In the genomic region with DNA sequence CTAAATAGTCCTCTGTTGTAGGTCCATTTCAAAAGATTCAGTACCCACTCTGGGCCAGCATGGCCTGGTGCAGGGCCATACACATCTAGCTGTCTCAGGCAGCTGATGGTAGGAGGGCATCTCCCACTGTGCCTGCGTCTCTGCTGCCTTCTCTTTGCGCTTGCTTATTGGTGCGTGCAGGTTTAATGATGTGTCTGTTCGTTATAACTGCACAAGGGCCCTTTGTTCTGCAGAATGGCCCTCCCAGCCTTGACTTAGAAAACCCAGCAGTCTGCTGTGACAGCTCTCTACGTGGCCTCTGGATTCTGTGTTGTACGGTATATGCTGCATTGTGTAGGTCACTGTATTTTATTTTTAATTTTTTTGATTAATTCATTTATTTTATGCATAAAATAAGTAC, we compare ENCODE assay signal across 13 mouse cellular contexts.
DNase-seq lines count a peak whose midpoint lies in the region; ATAC-seq and TF ChIP-seq lines count a peak whose summit lies in the region.
"Had no signal": no experiment of that assay in that cellular context is flagged by ENCODE, and none has a peak within 500 bp of the region (broad histone marks: within the 10 kb centered on the region; RNA-seq: fewer than 3 reads in every experiment).

No protein-coding gene starts in this region.

- WGBS in embryonic facial prominence, embryonic 12.5 days, result 28% methylated on average over 6 of the region's 6 CpGs
- 48% methylated on average over 6 of the region's 6 CpGs for WGBS in hindbrain, embryonic 10.5 days
- WGBS in lung, postnatal 0 days, result 73% methylated on average over 6 of the region's 6 CpGs

- no peak for TF ChIP-seq EP300 in lung, postnatal 0 days (IDR thresholded peaks at IDR 0.05)

- peak; percentile 48 for DNase-seq in embryo, embryonic 10.5 days (ENCODE audit: low spot score)
- no peak for DNase-seq in hindbrain, embryonic 10.5 days (ENCODE audit: low spot score)
- DNase-seq in mesoderm, embryonic 11.5 days (ENCODE audit: low read depth, low spot score), result peak; percentile 62
- no peak for DNase-seq in lung, postnatal 0 days (ENCODE audit: low spot score)
- DNase-seq in kidney, postnatal 4 days, result no peak
- DNase-seq in left cerebral cortex, postnatal 10 days (ENCODE audit: extremely low spot score in 1 of 2, low spot score in 2 of 2), result no peak
- DNase-seq: adrenal gland, adult 2 months; cerebellum, postnatal 36 days; lung, embryonic 14.5 days had no signal

- H3K9ac ChIP-seq in embryonic facial prominence, embryonic 12.5 days, result no peak overlapping the region
- no peak overlapping the region for H3K9ac ChIP-seq in lung, postnatal 0 days (replicated peaks; ENCODE audit: low read depth)
- H3K9ac ChIP-seq: lung, embryonic 14.5 days; midbrain, embryonic 12.5 days had no signal

- H3K9me3 ChIP-seq in embryonic facial prominence, embryonic 12.5 days, result no peaks in the 10 kb centered on the region
- no peaks in the 10 kb centered on the region for H3K9me3 ChIP-seq in hindbrain, embryonic 10.5 days
- no peaks in the 10 kb centered on the region for H3K9me3 ChIP-seq in lung, postnatal 0 days (ENCODE audit: low read length)
- H3K9me3 ChIP-seq: midbrain, embryonic 12.5 days had no signal

- no peak for TF ChIP-seq CTCF in lung, postnatal 0 days (IDR thresholded peaks at IDR 0.05)

- no peak overlapping the region for H3K4me3 ChIP-seq in embryonic facial prominence, embryonic 12.5 days
- no peak overlapping the region for H3K4me3 ChIP-seq in hindbrain, embryonic 10.5 days
- no peak overlapping the region for H3K4me3 ChIP-seq in lung, postnatal 0 days (ENCODE audit: low read depth, low read length)
- H3K4me3 ChIP-seq: midbrain, embryonic 12.5 days had no signal

- H3K27me3 ChIP-seq in embryonic facial prominence, embryonic 12.5 days, result no peaks in the 10 kb centered on the region
- 0 out of 2 replicates have a peak, but pooled peaks cover 14% of the 10 kb centered on the region for H3K27me3 ChIP-seq in hindbrain, embryonic 10.5 days (ENCODE audit: insufficient read depth, poor library complexity, severe bottlenecking)
- no peaks in the 10 kb centered on the region for H3K27me3 ChIP-seq in lung, postnatal 0 days (replicated peaks; ENCODE audit: insufficient read depth, low read length)

- peak; percentile 59; the same call in 1 of the 2 replicates for ATAC-seq in embryonic facial prominence, embryonic 12.5 days (ENCODE audit: insufficient number of reproducible peaks, insufficient read depth, low FRiP score, low TSS enrichment)
- no peak for ATAC-seq in lung, postnatal 0 days
- ATAC-seq: Patski had no signal

- no peaks in the 10 kb centered on the region for H3K36me3 ChIP-seq in embryonic facial prominence, embryonic 12.5 days
- H3K36me3 ChIP-seq in hindbrain, embryonic 10.5 days, result peaks cover 7% of the 10 kb centered on the region
- no peaks in the 10 kb centered on the region for H3K36me3 ChIP-seq in lung, postnatal 0 days (ENCODE audit: insufficient read depth, low read length)

- no peaks in the 10 kb centered on the region for H3K4me1 ChIP-seq in embryonic facial prominence, embryonic 12.5 days
- H3K4me1 ChIP-seq in hindbrain, embryonic 10.5 days (replicated peaks), result peaks cover 8% of the 10 kb centered on the region
- H3K4me1 ChIP-seq in lung, postnatal 0 days (ENCODE audit: insufficient read depth, low read depth, low read length), result no peaks in the 10 kb centered on the region

- no peak overlapping the region for H3K27ac ChIP-seq in embryonic facial prominence, embryonic 12.5 days
- peak overlapping the region; percentile 50; the same call in 1 of the 2 replicates for H3K27ac ChIP-seq in hindbrain, embryonic 10.5 days
- no peak overlapping the region for H3K27ac ChIP-seq in lung, postnatal 0 days (ENCODE audit: low read length)
- H3K27ac ChIP-seq: kidney, postnatal 0 days; midbrain, embryonic 12.5 days had no signal

- H3K4me2 ChIP-seq in embryonic facial prominence, embryonic 12.5 days (replicated peaks), result no peak overlapping the region
- no peak overlapping the region for H3K4me2 ChIP-seq in lung, postnatal 0 days (replicated peaks; ENCODE audit: low read depth, low read length)
- H3K4me2 ChIP-seq: lung, embryonic 14.5 days; midbrain, embryonic 12.5 days had no signal

- intact Hi-C loops in left cerebral cortex, postnatal 10 days (cut with DNase I), result loop anchor here (10.0 kb wide), 1 partner anchor 1346 kb away; a partner anchor contains a TSS

Comparison
In these comparisons a context has a peak if more than half of its experiments do, and no peak if none do; other contexts are left out.
1. DNase-seq: peak in embryo, embryonic 10.5 days (single experiment) and mesoderm, embryonic 11.5 days (single experiment); none in hindbrain, embryonic 10.5 days (single experiment), lung, postnatal 0 days (single experiment), kidney, postnatal 4 days (0 of 2) and left cerebral cortex, postnatal 10 days (0 of 2).